Mouse (Mus musculus) liver, embryonic 14.5 days (tissue): ENCODE results near the gene Zar1l.

Source experiments
- CTCF ChIP-seq: IDR thresholded peaks from 2 replicates; pipeline ENCODE4 v1.5.1; 2016; ENCODE audit warnings: antibody characterized with exemption, low read depth, control low read depth
- EP300 ChIP-seq: IDR thresholded peaks from 2 replicates; pipeline ENCODE4 v1.6.1; 2016; ENCODE audit warnings: antibody characterized with exemption, low read depth

- TF ChIP-seq EP300 (no peak), CTCF (no peak)
Measured at GRCm38 (mm10) chr5:150490285-150490684, 27.7 kb downstream of the Zar1l start.
